Mouse (Mus musculus): ENCODE measurements around the gene Frat2.

The Frat2 gene

DNA sequence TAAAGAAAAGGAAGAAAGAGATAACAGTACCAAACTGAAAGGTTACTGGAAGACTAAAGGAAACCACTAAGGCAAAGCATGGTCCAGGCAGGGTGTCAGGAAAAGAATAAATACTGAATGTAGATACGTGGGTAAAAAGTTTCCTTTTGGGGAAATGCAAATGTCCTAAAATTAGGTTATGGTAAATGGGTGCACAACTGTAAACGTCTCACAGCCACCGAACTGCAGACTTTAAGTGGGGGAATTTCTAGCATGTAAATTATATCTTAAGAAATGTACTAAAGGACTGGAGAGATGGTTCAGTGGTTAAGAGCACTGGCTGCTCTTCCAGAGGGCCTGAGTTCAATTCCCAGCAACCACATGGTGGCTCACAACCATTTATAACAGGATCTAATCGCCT is 29.2 kb downstream of the Frat2 start:
- DNase-seq (ENCODE audit: low spot score): no peak

DNA sequence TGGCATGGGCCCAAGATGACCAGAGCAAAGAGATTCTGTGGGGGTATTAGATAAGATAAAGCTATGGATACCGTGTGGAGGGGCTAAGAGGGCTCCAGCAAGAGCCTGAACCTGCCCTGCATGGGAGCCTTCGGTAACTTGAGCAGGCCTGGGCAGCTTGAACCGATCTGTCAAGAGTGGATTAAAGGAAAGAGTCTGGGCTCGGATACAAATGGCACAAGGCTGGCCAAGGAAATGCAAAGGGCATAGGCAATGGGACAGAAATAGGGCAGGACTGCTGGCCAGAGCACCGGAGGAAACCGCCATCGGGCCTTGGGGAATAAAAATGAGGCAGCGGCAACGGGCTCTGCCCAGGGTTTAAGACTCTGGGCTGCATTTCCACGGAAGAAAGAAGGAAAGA is 30.6 kb downstream of the Frat2 start:
- no peak for DNase-seq (ENCODE audit: low spot score)

DNA sequence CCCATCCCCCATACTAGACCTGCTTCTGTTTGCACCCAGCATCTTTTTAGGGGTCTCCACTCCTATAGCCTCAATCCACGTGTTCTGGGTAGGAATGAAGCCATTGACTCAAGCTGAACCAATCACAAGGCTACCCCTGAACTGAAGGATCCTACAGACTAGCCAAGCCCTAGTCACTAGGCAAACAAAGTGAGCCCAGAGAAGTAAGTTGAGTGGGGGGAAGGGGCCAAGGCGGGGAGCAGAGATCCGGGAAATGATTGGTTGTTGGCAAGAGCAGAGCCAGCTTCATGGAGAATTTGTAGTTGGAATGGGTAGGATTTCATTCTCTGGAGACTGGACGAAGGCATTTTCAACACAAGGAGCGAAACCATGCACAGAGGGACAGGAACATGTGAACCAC is 31.0 kb downstream of the Frat2 start:
- no peak for DNase-seq (ENCODE audit: low spot score)

DNA sequence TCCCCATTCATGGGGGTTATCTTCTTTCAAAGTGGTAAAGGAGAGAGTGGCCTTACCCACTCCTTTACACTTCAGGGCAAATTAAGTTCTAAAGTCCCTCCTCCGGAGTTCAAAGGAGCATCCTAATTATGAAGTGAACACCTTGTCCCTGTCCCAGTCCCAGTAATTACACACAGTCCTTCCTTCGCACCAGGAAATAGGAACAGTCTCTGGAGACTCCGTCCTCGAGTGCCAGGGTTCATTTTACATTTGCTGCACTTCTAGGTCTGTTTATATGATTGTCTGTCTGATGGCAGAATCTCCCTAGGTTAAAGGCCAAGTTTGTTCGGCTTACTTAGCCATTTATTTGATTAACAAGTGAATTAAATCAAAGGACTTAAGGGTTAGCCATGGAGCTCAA is 31.5 kb downstream of the Frat2 start:
- no peak for DNase-seq (ENCODE audit: low spot score)

DNA sequence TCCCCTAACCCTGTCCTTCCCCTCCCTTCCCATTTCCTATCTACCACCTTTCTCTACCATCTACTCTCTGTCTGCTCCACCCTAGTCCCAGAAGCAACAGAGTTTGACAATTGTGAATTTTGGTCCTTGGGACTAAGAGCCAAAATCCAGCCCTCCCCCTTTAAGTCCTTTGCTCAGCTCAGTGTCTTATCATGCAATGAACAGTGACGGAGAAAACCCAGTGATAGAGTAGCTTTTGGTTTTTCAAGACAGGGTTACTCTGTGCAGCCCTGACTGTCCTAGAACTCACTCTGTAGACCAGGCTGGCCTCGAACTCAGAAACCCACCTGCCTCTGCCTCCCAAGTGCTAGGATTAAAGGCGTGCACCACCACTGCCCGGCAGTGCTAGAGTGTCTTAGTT is 34.6 kb downstream of the Frat2 start:
- DNase-seq (ENCODE audit: low spot score): no peak

DNA sequence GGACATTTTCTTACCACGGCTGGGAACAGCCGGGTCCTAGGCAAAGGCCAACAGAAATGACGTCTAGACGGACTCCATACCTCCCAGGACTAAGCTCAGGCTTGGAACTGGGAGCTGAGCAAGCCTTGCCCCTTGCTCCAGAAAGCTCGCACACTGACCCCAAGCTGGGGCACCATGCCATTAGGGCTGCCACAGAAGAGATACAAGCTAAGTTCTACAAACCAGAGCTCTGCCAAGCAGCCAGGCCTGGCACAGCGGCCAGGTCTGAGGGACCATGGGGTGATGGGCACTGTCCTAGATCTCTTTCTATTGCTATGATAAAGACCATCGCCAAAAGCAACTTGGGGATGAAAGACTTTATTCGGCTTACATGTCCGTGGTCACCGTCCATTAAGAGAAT is 35.4 kb downstream of the Frat2 start:
- DNase-seq (ENCODE audit: low spot score): no peak

DNA sequence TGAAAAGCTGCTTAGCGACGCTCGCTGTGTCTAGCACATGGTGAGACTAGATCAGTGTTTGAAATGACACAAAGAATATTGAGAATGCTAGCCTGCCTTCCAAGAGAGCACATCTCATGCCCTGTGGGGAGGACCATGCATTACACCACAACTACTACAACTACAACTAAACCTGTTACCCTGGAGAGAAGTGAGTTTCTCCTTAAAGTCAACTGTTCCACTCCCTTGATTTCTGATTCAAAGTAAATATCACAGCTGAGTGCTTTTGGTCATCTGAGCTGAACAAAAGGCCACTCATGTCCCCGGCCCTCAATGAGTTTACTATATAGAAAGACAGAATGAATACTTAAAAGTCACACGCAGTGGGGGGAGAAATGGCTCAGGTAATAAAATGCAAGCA is 37.9 kb downstream of the Frat2 start:
- no peak for DNase-seq (ENCODE audit: low spot score)

DNA sequence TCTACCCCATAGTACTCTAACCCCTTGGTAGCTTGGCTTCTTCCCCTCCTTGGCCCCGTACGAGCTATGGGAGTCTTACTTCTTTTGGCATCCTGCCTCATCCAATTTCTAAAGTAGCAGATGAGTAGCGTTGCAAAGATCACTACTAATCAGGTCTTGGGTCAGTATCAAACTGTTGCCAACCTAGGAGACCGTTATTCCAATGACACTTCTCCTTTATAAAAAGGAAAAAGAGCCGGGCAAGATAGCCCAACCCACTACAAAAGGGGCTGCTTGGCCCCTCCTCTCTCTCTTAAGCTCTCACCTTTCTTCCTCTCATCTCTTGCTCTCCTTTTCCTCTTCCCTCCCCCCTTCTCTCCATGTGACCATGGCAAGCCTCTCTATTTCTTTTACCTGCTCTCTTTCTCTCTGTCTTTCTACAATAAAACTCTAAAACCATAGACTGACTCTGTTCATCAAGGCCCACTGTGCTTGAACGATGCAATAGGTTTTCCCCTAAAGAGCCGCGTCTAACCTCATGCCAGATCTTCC is 39.8 kb downstream of the Frat2 start:
- no peak for DNase-seq (ENCODE audit: low spot score)

DNA sequence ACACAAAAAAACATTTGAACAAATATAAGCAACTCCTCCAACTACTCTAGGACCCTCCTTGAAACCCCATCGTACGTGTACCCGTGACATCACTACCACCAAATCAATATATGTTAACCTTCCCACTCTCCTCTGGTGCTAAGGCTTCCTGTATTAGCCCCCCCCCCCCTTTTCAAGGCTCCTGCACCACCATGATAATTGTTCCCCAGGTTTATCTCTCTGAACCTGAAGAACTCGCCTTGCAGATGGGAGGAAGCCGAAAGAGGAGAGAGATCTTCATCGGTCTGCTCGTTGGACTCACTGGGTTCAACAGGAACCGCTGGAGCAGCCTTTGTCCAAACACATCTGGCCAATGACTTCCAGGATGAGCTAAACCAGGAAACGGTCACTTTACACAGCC is 40.4 kb downstream of the Frat2 start:
- DNase-seq (ENCODE audit: low spot score): no peak

DNA sequence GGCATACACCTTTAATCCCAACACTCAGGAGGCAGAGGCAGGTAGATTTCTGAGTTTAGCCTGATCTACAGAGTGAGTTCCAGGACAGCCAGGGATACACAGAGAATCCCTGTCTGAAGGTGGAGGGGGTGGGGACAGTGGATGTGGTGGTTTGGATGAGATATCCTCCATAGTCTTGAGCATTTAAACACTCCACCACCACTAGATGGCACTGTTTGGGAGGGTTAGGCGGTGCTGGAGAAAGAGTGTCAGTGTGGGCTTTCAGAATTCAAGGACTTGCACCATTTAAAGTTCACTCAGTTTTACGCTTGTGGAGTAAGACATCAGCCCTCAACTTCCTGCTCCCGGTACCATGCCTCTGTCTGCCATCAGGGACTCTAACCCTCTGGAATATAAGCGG is 42.1 kb downstream of the Frat2 start:
- no peak for DNase-seq (ENCODE audit: low spot score)

DNA sequence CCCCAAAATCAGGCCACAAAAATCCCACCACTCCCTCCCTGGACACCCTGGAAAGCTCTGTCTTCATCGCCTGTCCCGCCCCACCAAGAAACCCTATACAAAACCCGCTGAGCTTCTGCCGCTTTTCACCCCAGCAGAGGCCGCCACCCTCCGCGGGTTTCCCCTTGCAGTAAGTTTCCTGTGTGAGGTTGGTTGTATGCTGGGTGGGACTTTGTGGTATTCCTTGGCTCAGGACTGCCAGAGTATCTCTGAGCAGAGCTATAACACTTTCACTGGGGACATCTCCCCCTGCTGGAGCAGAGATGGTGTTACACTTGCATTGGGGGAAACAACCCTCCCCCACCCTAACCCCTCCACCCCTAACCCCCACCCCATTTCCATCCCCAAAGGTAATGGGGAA is 44.6 kb downstream of the Frat2 start:
- DNase-seq (ENCODE audit: low spot score): no peak

DNA sequence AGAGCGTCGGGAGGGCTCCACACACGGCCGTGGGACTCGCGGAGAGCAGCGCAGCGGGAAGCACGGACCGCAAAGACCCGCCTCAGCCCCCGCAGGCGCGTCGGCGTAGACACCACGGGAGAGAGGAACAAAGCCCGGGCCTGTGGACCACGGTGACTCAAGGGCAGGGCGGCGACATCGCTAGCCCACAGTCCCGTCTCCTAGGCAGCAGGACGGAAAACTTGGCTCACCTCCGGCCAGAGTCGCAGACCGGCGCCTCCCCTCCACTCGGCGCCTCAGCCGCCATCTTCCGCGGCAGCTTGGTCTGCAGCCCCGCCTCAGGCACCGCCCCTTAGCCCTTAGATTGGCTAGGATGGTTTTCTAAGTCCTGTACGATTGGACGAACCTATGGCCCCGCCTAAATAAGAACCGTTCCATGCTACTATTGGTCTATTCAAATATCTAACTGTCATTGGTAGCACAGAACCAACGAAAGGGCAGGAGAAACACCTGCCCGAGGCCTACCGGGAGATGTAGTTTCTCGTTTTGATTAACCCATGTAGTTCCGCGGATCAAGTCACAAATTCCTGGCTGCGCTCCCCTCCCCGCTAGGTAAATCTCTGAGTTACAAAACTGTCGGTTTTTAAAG is 46.1 kb downstream of the Frat2 start, which contains the start of gene Arhgap19:
Arhgap19 (minus strand) TSS at position 306 of the 628 bp plus-strand sequence.
- DNase-seq (ENCODE audit: low spot score): peak; percentile 88

DNA sequence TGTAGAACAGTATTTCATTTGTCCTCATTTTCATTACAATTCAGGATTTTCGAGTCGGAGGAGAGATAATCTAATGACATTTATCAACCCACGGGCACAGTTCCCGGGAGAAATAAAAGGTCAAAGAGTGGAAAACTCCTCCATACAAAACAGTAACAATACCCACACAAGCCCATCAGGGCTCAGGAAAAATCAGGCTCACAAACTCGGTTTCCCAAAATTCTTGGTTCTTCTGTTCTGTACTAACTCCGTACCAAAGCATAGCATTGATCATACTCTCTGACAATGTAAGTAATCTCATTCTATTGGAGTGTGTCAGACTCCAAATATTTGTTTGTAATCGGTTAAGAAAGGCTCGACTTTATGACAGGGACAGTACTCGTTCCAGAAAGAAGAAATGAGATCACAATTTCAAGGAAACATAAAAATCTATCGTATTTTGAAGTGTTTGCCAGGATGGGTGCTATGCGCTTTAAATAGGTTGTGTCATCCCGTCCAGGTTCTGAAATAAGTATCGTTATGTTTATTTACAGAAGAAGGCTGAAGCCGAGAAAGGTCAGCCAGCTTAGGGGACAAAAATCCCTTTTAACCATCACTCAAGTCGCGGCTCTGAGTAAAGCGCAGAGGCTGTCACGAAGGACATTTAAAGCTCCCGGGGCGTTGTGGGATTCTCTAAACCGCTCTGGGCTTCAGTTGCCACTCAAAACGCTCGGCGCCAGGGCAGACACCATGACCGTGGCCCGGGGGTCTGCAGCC is 46.8 kb downstream of the Frat2 start:
- DNase-seq (ENCODE audit: low spot score): no peak

DNA sequence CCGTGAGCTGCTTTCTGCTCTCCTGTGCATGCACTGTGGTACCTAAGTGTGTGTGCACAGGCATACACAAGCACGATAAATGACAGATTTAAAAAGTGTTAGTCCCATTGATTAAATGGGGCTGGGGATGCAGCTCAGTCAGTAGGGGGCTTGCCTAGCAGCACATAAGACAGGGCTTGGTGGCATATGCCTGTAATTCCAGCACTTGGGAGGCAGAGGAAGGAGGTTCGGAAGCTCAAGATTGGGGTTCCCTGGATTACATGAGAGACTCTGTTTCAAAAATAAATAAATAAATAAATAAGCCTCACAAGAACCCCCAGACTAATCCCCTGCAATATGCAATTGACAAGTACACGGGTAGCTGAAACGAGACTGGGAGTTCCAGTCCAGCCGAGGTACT is 47.5 kb downstream of the Frat2 start:
- DNase-seq (ENCODE audit: low spot score): no peak

DNA sequence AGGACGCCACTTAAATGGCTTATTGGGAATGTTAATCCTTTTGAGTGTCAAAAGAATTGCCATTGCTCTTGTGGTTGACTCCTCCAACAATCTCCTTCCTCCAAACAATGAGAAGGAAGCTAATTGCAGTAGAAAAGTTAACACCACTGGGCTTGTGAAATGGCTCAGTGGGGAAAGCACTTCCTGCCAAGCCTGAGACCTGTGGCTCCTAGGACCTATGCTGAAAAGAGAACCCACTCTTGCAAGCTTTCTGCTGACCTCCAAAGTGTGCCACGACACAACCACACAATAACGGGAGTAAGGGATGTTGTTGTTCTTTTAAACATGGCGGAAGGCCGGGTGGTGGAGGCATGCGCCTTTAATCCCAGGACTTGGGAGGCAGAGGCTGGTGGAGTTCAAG is 50.4 kb downstream of the Frat2 start:
- no peak for DNase-seq (ENCODE audit: low spot score)

DNA sequence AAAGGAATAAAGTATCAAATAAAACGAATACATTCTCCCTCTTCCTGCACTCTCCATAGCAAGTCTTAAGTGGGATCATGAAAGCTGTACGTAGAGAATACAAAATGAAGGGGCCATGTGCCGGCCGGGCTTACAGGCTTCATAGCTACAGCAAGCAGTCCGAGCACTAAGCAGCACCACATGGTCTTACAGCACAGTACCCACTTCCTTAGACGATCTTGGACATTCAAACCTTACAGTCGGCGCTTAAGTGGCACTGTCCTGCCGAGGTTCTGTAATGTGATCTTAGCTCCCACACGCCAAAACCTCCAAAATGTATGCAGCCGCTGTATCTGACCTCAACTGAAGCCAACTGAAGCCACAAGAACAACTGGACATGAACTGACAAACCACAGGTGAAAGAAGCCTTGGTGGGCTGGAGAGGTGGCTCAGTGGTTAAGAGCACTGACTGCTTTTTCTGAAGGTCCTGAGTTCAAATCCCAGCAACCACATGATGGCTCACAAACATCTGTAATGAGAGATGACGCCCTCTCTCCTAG is 51.1 kb downstream of the Frat2 start:
- DNase-seq (ENCODE audit: low spot score): no peak

DNA sequence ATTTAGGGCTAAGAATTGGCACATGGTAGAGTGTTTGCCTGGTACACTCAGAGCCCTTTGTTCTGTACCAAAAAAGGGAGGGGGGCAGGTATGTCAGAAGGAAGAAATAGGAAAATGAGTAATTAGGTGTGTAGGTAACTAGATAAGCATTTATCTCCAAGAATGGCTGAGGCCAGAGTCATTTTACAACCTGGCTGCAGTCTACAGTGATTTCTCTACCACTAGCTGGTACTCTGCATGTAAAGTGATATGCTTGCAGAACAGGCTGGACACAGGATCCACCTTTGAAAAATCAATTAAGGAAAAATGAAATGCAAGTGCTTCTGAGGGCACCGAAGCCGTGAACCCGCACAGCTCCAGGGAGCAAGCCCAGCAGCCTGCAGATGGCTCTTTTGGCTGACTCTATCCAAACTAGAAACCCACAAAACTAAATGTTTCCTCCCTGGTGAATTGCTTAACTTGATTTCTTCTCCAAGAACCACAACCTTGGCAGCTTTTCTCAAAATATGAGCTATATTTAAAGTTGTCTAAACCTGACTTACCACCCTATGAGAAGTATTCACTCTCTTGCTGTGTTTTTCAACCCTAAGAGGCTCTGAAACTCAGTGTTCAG is 51.7 kb downstream of the Frat2 start:
- no peak for DNase-seq (ENCODE audit: low spot score)
